Mouse (Mus musculus) small intestine, adult 2 months (tissue): ENCODE results near the gene Kcnip1. TPM values are rescaled to one million over a fixed set of nuclear protein-coding genes. Genes with fewer than 3 reads are reported as not detected.

Source experiments
- H3K27ac ChIP-seq: fragments of 200-500 bp; 2 replicates; pipeline ENCODE4 v1.5.1; 2012; ENCODE audit warnings: low read depth, low read length, control low read depth, inconsistent platforms; ENCODE audit not compliant: insufficient read depth
- H3K27me3 ChIP-seq: fragments of 200-500 bp; 2 replicates; pipeline ENCODE4 v1.6.1; 2012; ENCODE audit warnings: mild to moderate bottlenecking, moderate library complexity, low read length, inconsistent platforms; ENCODE audit not compliant: control insufficient read depth, insufficient read depth
- H3K36me3 ChIP-seq: fragments of 200-500 bp; 2 replicates; pipeline ENCODE4 v1.6.1; 2012; ENCODE audit warnings: mild to moderate bottlenecking, low read length, control low read depth, inconsistent platforms; ENCODE audit not compliant: control insufficient read depth, insufficient read depth
- H3K4me1 ChIP-seq: fragments of 200-500 bp; 2 replicates; pipeline ENCODE4 v1.6.1; 2012; ENCODE audit warnings: low read length, inconsistent platforms, mixed read lengths; ENCODE audit not compliant: control insufficient read depth, insufficient read depth, insufficient read length
- H3K4me3 ChIP-seq: fragments of 200-500 bp; 2 replicates; pipeline ENCODE4 v1.5.1; 2012; ENCODE audit warnings: low read depth, mild to moderate bottlenecking, control low read depth, inconsistent platforms, low read length, moderate library complexity
- CTCF ChIP-seq: fragments of 200-500 bp; IDR thresholded peaks from 2 replicates; pipeline ENCODE4 v1.5.1; 2012; ENCODE audit warnings: low read depth, mild to moderate bottlenecking, control low read depth, inconsistent platforms, low read length, moderate library complexity, mixed read lengths; ENCODE audit not compliant: insufficient replicate concordance, insufficient read length; ENCODE audit errors: extremely low read depth
- POLR2A ChIP-seq: fragments of 200-500 bp; IDR thresholded peaks from 2 replicates; pipeline ENCODE4 v1.6.1; 2012; ENCODE audit warnings: low read depth, mild to moderate bottlenecking, control low read depth, inconsistent platforms, low read length, moderate library complexity
- WGBS: fragments of 180-500 bp; shearing (Covaris S2); methylation state at CpG from one replicate; pipeline ENCODE4 v1.1.7; 2018; 5-methylcytosine and 5-hydroxymethylcytosine counted together
- polyA plus RNA-seq: library from polyadenylated mRNA; depleted of rRNA; stranded (reverse); fragments of >200 nt; gene quantifications from 2 replicates; pipeline ENCODE4 v1.2.3, GENCODE M21; 2012

Gene Kcnip1
- polyA plus RNA-seq, 1 experiment, result 0.08 TPM

DNA sequence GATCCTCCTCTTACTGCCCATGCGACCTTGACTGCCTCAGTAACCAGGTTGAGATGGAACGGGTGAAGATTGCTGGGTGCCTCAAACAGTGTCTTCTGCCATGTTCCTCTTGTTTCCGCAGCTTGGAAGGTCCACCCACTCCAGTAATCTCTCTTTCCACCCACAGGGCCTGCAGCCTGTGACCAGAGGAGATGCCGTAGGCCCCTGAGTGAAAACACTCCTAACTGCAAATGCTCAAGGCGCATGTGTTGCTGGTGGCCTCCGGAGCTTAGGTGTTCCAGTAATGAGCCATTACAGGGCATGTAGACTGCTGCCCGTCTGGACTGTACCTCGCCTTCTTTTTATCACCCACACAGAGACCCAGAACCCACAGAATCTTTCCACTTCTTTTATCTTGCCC lies 55.3 kb downstream of the Kcnip1 start:
- no peaks in the 10 kb centered on the region for H3K27me3 ChIP-seq
- peaks cover 4% of the 10 kb centered on the region; the same call in 1 of the 2 replicates for H3K4me1 ChIP-seq
- H3K36me3 ChIP-seq, result no peaks in the 10 kb centered on the region
- 74% methylated on average over 8 of the region's 8 CpGs for WGBS
- no peak overlapping the region for H3K27ac ChIP-seq
- no peak overlapping the region for H3K4me3 ChIP-seq
- no peak for TF ChIP-seq POLR2A
- TF ChIP-seq CTCF, result no peak

GRCm38 (mm10) chr11:33934286-33934685 lies 58.7 kb downstream of the Kcnip1 start:
- H3K27me3 ChIP-seq, result no peaks in the 10 kb centered on the region
- TF ChIP-seq CTCF, result peak; percentile 48; the same call in 1 of the 2 replicates
- no peak for TF ChIP-seq POLR2A
- H3K27ac ChIP-seq, result no peak overlapping the region
- H3K36me3 ChIP-seq, result no peaks in the 10 kb centered on the region
- H3K4me1 ChIP-seq, result peaks cover 8% of the 10 kb centered on the region; the same call in 1 of the 2 replicates
- no peak overlapping the region for H3K4me3 ChIP-seq
- 67% methylated on average over 9 of the region's 9 CpGs for WGBS

DNA sequence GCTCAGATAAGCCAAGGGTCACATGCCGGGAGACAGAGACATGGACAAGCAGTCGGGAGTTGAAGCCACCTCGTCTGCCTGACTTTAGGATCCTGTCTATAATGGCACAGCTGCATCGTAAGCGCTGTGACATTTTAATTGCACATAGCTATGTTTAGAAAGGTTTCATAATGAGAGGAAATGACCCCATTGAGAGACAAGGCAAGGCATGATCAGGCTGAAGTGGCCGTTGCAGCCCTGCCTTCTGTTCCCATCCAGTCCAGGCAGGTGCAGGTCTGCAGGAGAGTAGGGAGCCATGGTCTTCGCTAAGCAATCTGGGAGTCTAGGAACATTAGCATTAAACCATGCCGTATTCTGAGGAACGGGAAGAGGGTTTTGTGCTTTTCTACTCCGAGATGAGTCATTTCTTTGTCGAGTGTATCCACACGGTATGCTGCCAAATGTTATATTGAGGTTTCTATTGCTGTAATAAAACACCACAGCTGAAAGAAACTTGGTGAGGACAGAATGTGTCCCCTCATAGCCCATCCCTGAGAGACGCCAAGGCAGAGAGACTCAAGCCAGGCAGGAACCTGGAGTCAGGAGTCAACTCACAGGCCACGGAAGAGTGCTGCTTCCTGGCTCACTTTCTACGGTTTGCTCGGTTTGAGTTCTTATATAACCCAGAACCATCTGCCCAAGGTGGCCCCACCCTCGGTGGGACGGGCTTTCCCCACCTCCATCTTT lies 60.4 kb downstream of the Kcnip1 start:
- Histone ChIP-seq H3K27ac (peak overlapping the region; percentile 68), H3K36me3 (no peaks in the 10 kb centered on the region), H3K4me1 (peaks cover 8% of the 10 kb centered on the region; the same call in 1 of the 2 replicates), H3K27me3 (no peaks in the 10 kb centered on the region), H3K4me3 (peak overlapping the region; percentile 44)
- 16% methylated on average over 18 of the region's 18 CpGs for WGBS
- TF ChIP-seq POLR2A (0 out of 2 replicates have a peak, but pooled peaks have one; percentile 18), CTCF (no peak)

DNA sequence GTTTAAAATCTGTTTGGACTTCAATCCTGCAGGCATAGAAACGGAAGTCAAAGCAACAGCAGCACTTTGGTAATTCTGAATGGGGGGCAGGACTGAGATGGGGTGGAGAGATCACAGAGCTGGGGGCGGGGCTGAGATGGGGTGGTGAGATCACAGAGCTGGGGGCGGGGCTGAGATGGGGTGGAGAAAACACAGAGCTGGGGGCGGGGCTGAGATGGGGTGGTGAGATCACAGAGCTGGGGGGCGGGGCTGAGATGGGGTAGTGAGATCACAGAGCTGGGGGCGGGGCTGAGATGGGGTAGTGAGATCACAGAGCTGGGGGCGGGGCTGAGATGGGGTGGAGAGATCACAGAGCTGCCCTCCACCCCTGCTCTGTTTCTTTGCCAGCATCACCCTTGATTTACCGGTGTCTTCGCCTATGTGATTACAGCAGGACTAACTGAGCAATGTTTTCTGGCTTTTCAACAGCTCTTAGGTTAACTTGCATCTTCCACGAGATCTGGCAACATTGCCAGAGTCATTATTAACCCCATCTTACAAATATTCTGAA lies 61.0 kb downstream of the Kcnip1 start:
- Histone ChIP-seq H3K27ac (peak overlapping the region; percentile 68), H3K4me1 (peaks cover 8% of the 10 kb centered on the region; the same call in 1 of the 2 replicates), H3K27me3 (no peaks in the 10 kb centered on the region), H3K36me3 (no peaks in the 10 kb centered on the region), H3K4me3 (peak overlapping the region; percentile 44)
- 8% methylated on average over 9 of the region's 10 CpGs for WGBS
- TF ChIP-seq CTCF (no peak), POLR2A (no peak)

GRCm38 (mm10) chr11:33929412-33929811 lies 63.5 kb downstream of the Kcnip1 start:
- Histone ChIP-seq H3K27ac (no peak overlapping the region), H3K4me1 (peaks cover 8% of the 10 kb centered on the region; the same call in 1 of the 2 replicates), H3K36me3 (no peaks in the 10 kb centered on the region), H3K4me3 (no peak overlapping the region), H3K27me3 (no peaks in the 10 kb centered on the region)
- TF ChIP-seq POLR2A (no peak), CTCF (no peak)
- 74% methylated on average over 11 of the region's 11 CpGs for WGBS

DNA sequence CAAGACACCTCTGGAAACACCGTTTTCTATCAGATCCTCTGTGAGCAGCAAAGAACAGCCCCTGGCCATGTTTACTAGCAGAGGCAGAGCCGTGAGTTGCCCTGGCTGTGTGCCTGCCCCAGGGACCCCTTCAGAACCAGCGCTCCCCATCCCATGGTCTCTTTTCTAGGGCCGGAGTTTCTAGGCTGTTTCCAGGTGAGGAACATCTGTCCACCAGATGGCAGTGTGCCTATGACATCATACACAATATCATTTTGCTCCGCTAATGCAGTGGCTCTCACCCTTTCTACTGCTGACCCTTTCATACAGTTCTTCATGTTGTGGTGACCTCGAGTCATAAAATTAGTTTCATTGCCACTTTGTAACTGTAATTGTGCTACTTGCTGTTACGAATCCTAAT lies 64.3 kb downstream of the Kcnip1 start:
- Histone ChIP-seq H3K36me3 (no peaks in the 10 kb centered on the region), H3K4me3 (no peak overlapping the region), H3K27ac (no peak overlapping the region), H3K27me3 (no peaks in the 10 kb centered on the region), H3K4me1 (peaks cover 8% of the 10 kb centered on the region; the same call in 1 of the 2 replicates)
- peak; percentile 33; the same call in 1 of the 2 replicates for TF ChIP-seq CTCF
- no peak for TF ChIP-seq POLR2A
- 38% methylated on average over 7 of the region's 7 CpGs for WGBS

DNA sequence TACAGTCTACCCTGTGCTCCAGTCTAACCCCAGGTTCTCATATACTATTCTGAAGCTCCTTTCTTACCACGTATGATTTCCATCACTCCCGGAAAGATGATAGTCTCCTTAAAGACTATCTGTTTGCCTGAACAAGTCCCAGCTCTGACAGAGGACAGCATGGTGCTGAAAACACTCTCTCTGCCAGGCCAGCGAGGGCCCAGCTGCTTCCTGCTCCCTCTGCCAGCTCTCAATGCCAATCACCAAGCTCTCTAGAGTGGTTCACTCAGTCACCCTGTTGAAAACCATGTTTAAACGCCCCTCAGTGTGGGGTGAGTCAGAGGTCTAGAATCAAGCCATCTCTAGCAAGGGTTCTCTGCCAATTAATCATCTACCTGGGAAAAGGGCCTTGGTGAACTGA lies 65.1 kb downstream of the Kcnip1 start:
- no peak overlapping the region for H3K27ac ChIP-seq
- no peak for TF ChIP-seq POLR2A
- WGBS, result 56% methylated on average over 4 of the region's 4 CpGs

More for the DNA sequence above, 65.1 kb downstream of the Kcnip1 start:
- Histone ChIP-seq H3K4me3 (no peak overlapping the region), H3K36me3 (no peaks in the 10 kb centered on the region), H3K4me1 (peaks cover 7% of the 10 kb centered on the region; the same call in 1 of the 2 replicates), H3K27me3 (no peaks in the 10 kb centered on the region)
